Mouse (Mus musculus): ENCODE results near the gene Arhgap8. TPM values are rescaled to one million over a fixed set of nuclear protein-coding genes. Genes with fewer than 3 reads are reported as not detected.
"Not testable (repeated sequence)": the region's sequence is repeated elsewhere in the genome, so short reads cannot be mapped to it uniquely, and the experiment has no call there.

Gene Arhgap8
- polyA plus RNA-seq, 1 experiment = 0.06 TPM

DNA sequence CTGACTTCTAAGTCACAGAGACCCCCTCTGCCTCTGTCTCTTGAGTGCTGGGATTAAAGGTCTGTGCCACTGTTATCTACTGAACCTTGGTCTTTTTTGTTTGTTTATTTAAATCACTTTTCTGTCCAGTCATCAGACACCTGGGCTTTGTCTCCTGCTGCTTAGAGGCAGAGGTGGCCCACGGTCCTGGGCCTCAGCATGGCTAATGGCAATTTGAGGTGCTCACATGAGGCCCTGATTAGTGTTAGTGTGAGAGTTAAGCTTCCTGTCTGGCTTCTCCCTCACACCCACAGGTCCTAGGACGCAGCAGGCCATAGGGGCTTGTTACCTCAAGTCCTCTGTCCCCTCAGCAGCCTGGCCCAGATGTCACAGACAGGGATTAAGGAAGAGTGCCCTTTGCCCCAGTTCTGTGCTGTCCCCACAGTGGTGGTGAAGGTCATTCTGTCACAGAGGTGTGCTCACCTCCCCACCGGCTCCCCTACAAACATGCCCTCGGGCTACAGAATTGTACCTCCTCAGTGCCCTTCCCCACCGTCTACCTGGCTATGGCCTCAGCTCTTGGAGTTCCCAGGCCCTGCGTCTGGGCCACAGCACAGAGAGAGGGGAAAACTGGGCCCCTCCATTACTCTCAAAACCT is 12.8 kb upstream of the Arhgap8 start:
- TF ChIP-seq CTCF (IDR thresholded peaks at IDR 0.05; ENCODE audit: extremely low read depth, insufficient read depth, low read length) = no peak
- TF ChIP-seq POLR2A (IDR thresholded peaks at IDR 0.05; ENCODE audit: extremely low read depth, insufficient read depth, low read length) = no peak
- Histone ChIP-seq H3K4me1 (ENCODE audit: control insufficient read depth, insufficient read depth, low read length) (no peaks in the 10 kb centered on the region), H3K4me3 (ENCODE audit: insufficient read depth, low read length) (no peak overlapping the region), H3K27ac (ENCODE audit: insufficient read depth, low read length) (no peak overlapping the region)

DNA sequence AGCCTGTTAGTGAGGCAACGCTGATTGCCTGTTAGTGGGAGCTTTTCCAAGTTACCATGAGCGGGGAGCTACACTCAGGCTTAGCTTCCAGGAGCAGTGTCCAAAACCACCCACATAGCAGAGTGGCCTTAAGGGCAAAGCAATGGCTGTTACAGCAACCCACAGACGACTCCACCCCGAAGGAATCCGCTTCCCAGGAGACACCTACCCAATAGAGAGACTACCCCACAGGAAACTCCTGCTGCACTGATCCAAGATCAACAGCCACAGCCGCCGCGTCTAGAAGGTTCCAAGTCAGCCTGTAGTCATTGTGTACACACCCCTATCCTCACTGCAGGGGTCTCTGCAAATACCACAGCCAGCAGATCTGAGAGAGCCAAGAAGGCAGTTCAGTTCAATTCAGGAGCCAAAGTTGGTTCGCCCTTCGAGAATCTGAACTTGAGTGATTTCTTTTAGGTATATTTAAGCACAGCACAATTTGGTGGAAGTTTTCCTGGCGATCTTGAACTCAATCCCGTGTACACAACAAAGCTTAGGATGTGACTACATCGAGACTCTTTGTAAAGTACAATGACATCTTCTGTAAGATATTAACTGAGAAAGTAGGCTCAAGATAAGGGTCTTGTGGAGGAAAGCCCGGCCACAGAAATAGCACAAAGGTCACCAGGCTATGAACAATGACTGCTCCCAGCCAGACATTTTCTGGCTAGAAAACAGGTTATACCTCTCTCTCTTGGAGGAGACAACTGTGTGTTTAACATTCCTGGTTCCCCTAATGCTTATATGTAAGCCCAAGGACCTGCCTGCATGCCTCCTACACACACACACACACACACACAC is 7.1 kb upstream of the Arhgap8 start:
- TF ChIP-seq POLR2A (IDR thresholded peaks at IDR 0.05; ENCODE audit: extremely low read depth, insufficient read depth, low read length) (no peak), CTCF (IDR thresholded peaks at IDR 0.05; ENCODE audit: extremely low read depth, insufficient read depth, low read length) (no peak)

DNA sequence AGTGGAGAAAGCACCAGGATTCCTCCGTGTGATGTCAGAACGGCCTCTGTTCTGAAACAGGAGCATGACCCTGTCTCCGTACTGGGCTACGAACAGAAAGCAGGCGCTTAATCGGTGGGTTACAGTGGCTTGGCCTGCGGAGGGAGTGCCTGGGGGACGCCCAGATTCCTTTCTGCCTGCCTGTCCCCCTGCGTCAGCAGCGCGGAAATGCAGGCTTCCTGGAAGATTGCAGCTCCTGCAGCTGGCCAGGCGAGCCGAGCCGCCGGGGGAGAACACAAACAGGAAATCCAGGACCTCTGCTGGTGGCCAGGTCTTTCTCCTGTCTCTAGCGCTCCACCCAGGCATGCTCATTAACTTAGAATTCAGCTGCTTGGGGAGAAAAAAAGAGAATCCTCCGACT is 5.1 kb upstream of the Arhgap8 start:
- Histone ChIP-seq H3K27ac (ENCODE audit: insufficient read depth, low read length) (0 out of 2 replicates have a peak overlapping the region, but pooled peaks have one; percentile 14), H3K4me1 (ENCODE audit: control insufficient read depth, insufficient read depth, low read length) (no peaks in the 10 kb centered on the region), H3K4me3 (ENCODE audit: insufficient read depth, low read length) (no peak overlapping the region)
- TF ChIP-seq POLR2A (IDR thresholded peaks at IDR 0.05; ENCODE audit: extremely low read depth, insufficient read depth, low read length) = no peak
- no peak for TF ChIP-seq CTCF (IDR thresholded peaks at IDR 0.05; ENCODE audit: extremely low read depth, insufficient read depth, low read length)

More for the DNA sequence above, 7.1 kb upstream of the Arhgap8 start:
- no peak overlapping the region for H3K27ac ChIP-seq (ENCODE audit: insufficient read depth, low read length)
- H3K4me3 ChIP-seq (ENCODE audit: insufficient read depth, low read length) = no peak overlapping the region
- H3K4me1 ChIP-seq (ENCODE audit: control insufficient read depth, insufficient read depth, low read length) = no peaks in the 10 kb centered on the region

DNA sequence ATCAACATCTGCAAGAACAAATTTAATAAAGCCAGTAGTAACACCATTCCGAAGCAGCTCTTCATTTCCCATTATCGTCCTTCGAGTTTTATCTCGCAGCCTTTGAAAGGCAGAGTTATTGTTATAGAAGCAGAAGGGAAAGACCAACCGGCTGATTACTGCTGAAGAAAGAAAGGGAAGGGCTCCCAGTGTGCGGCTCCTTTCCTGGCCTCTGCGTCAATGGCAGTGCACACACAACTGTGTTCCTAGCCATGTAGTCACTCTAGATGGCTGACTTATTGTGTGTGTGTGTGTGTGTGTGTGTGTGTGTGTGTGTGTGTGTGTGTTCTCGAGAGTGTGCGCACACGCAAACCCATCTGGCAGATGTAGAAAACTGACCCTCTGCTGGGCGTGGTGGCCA is 4.7 kb upstream of the Arhgap8 start:
- Histone ChIP-seq H3K4me1 (ENCODE audit: control insufficient read depth, insufficient read depth, low read length) (no peaks in the 10 kb centered on the region), H3K4me3 (ENCODE audit: insufficient read depth, low read length) (no peak overlapping the region), H3K27ac (ENCODE audit: insufficient read depth, low read length) (no peak overlapping the region)
- no peak for TF ChIP-seq CTCF (IDR thresholded peaks at IDR 0.05; ENCODE audit: extremely low read depth, insufficient read depth, low read length)
- TF ChIP-seq POLR2A (IDR thresholded peaks at IDR 0.05; ENCODE audit: extremely low read depth, insufficient read depth, low read length) = no peak

DNA sequence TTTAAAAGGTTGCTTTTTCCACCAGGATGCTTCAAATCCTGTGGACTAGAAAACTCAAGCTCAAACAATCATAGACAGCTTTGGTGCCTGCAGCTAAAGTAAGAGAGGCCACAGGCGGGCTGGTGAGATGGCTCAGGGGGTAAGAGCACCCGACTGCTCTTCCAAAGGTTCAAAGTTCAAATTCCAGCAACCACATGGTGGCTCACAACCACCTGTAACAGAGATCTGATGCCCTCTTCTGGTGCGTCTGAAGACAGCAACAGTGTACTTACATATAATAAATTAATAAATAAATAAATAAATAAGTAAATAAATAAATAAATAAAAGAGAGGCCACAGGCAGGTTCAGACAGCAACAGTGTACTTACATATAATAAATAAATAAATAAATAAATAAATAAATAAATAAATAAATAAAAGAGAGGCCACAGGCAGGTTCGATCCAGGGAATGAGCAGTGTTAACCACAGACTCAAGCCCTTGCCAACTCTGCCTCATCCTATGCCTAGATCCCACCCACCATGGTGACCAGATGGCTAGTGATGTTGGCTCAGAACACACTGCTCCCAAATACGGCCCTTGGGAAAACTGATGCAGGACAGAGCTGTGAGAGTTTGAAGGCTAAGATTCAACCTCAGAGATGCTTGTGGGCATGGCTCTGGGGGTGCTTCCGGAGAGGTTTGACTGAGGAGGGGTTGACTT is 2.1 kb upstream of the Arhgap8 start:
- H3K4me1 ChIP-seq (ENCODE audit: control insufficient read depth, insufficient read depth, low read length); H3K27ac ChIP-seq (ENCODE audit: insufficient read depth, low read length); H3K4me3 ChIP-seq (ENCODE audit: insufficient read depth, low read length): not testable (repeated sequence)

DNA sequence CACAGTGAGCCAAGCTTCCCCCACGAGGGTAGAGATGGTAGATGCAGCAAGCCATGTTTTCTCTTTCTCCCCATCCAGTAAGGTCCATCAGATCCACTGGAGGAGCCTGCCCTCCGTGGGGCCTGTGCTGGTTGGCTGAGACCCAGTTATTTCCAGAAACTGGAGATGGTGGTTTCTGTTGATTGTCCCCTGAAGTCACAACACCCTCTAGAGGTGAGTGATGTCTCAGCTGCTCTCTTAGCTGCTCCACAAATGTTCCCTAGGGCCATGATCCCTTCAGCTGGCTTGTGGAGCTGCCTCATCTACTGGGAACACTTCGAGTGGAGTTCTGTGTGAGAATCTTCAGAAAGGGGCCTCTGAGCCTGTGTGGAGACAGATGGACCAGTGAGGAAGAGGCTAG is 1.1 kb upstream of the Arhgap8 start:
- TF ChIP-seq POLR2A (IDR thresholded peaks at IDR 0.05; ENCODE audit: extremely low read depth, insufficient read depth, low read length) (no peak), CTCF (IDR thresholded peaks at IDR 0.05; ENCODE audit: extremely low read depth, insufficient read depth, low read length) (no peak)
- Histone ChIP-seq H3K27ac (ENCODE audit: insufficient read depth, low read length) (no peak overlapping the region), H3K4me3 (ENCODE audit: insufficient read depth, low read length) (no peak overlapping the region), H3K4me1 (ENCODE audit: control insufficient read depth, insufficient read depth, low read length) (no peaks in the 10 kb centered on the region)

DNA sequence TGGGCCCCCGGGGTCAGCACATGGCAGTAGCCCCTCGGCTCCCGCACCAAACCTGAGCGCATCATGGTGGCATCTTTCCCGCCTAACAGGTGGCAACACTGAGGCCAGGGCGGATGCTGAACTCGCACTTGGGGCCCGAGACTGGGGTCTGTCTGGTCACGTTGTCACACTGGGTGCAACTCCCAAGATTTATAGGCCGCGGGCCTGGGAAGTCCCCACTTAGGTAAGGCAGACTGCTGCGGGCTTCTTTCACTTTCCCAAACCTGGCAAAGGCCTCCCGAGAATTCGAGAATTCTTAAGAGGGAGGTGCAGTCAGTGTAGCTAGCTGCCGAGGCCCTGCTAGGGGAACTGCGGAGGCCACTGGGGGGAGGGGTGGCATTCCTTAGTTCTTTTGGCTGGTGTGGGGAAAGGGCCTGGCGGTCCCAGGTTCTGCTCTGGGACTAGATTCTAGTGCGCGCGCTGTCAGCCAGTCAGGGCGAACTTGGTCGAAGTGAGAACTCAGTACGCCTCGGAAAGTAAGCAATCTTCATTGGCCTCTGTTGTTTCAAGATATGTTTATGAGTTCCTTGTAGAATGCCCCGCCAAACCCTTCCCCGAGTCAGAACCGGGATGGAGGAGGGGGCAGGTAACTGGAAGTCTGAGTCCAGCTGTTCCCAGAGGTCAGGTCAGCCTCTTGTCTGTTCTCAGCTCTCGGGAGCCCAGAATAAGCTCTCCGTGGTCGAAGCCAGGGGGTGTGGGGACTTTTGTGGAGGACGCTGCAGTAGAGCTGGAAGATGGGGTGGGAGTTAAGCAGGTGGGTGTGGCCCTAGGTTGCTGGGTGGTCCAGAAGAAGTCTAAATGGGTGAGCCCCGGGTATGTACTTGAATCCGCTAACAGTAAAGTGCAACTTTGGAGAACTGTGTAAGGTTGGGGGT is 696 bp downstream of the Arhgap8 start:
- TF ChIP-seq CTCF (IDR thresholded peaks at IDR 0.05; ENCODE audit: extremely low read depth, insufficient read depth, low read length) (no peak), POLR2A (IDR thresholded peaks at IDR 0.05; ENCODE audit: extremely low read depth, insufficient read depth, low read length) (no peak)
- Histone ChIP-seq H3K4me1 (ENCODE audit: control insufficient read depth, insufficient read depth, low read length) (no peaks in the 10 kb centered on the region), H3K27ac (ENCODE audit: insufficient read depth, low read length) (no peak overlapping the region), H3K4me3 (ENCODE audit: insufficient read depth, low read length) (peak overlapping the region; percentile 13)

DNA sequence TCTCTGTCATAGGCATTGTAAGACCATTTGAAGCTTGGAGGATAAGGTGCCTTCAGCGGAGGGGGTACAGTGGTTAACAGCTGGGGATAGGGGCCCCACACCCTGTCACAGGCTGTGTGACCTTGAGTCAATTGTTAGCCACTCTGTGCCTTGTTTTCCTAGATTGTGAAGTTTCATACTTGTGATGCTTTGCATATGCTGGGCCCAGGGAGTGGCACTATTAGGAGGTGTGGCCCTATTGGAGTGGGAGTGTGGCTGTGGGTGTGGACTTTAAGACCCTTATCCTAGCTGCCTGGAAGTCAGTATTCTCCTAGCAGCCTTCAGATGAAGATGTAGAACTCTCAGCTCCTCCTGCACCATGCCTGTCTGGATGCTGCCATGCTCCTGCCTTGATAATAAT is 3.8 kb downstream of the Arhgap8 start:
- H3K4me1 ChIP-seq (ENCODE audit: control insufficient read depth, insufficient read depth, low read length); H3K4me3 ChIP-seq (ENCODE audit: insufficient read depth, low read length); H3K27ac ChIP-seq (ENCODE audit: insufficient read depth, low read length): not testable (repeated sequence)

DNA sequence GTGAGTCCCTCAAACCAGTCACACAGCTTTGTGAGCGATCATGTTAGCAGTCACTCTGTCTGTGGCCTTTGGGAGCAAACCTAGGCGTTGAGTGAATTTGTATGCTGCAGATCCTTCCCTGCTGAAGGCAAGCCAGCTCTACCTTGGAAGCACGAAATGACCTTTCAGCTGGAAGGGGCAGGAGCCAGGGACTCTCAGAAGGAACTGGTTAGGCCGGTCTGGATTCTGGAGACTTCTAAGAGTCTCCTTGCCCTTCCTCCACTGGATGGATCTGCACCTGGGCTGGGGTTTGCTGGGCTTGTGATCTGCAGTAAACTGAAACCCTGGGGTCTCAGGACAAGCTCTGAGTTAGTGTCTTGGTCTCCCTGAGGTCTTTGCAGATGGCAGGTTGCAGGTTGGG is 4.3 kb downstream of the Arhgap8 start:
- Histone ChIP-seq H3K4me1 (ENCODE audit: control insufficient read depth, insufficient read depth, low read length) (no peaks in the 10 kb centered on the region), H3K4me3 (ENCODE audit: insufficient read depth, low read length) (no peak overlapping the region), H3K27ac (ENCODE audit: insufficient read depth, low read length) (no peak overlapping the region)
- no peak for TF ChIP-seq CTCF (IDR thresholded peaks at IDR 0.05; ENCODE audit: extremely low read depth, insufficient read depth, low read length)
- no peak for TF ChIP-seq POLR2A (IDR thresholded peaks at IDR 0.05; ENCODE audit: extremely low read depth, insufficient read depth, low read length)

All from cortical plate, adult 2 months (tissue).